In genomic region chr14:100607109-100607508, GRCm38 (mm10) we compare ENCODE assay signal across 12 mouse cellular contexts.
A peak's percentile ranks its signal among the peaks of the same experiment; 100 is the strongest.
DNase-seq lines count a peak whose midpoint lies in the region; ATAC-seq and TF ChIP-seq lines count a peak whose summit lies in the region.
"Had no signal": no experiment of that assay in that cellular context is flagged by ENCODE, and none has a peak within 500 bp of the region (broad histone marks: within the 10 kb centered on the region; RNA-seq: fewer than 3 reads in every experiment).

No protein-coding gene starts in this region.

- no peaks in the 10 kb centered on the region for H3K4me1 ChIP-seq in embryonic facial prominence, embryonic 14.5 days (ENCODE audit: control insufficient read depth, insufficient read depth, low read length)
- no peaks in the 10 kb centered on the region for H3K4me1 ChIP-seq in embryonic facial prominence, embryonic 10.5 days
- H3K4me1 ChIP-seq in limb, embryonic 14.5 days (ENCODE audit: control insufficient read depth, insufficient read depth, low read length) = no peaks in the 10 kb centered on the region
- no peaks in the 10 kb centered on the region for H3K4me1 ChIP-seq in limb, embryonic 10.5 days
- H3K4me1 ChIP-seq: liver, embryonic 12.5 days had no signal

- no peak for ATAC-seq in embryonic facial prominence, embryonic 14.5 days (ENCODE audit: low read depth)
- no peak for ATAC-seq in limb, embryonic 14.5 days (ENCODE audit: low FRiP score, low read depth)
- ATAC-seq: liver, embryonic 12.5 days had no signal

- no peak overlapping the region for H3K4me3 ChIP-seq in embryonic facial prominence, embryonic 14.5 days (ENCODE audit: low read depth, low read length)
- H3K4me3 ChIP-seq in embryonic facial prominence, embryonic 10.5 days = no peak overlapping the region
- no peak overlapping the region for H3K4me3 ChIP-seq in limb, embryonic 14.5 days (replicated peaks; ENCODE audit: low read length)
- no peak overlapping the region for H3K4me3 ChIP-seq in limb, embryonic 10.5 days
- H3K4me3 ChIP-seq: erythroblast, embryonic 14.5 days; heart, embryonic 15.5 days; liver, embryonic 12.5 days had no signal

- H3K27me3 ChIP-seq in embryonic facial prominence, embryonic 14.5 days (replicated peaks; ENCODE audit: control insufficient read depth, insufficient read depth, low read length) = no peaks in the 10 kb centered on the region
- no peaks in the 10 kb centered on the region for H3K27me3 ChIP-seq in embryonic facial prominence, embryonic 10.5 days (replicated peaks; ENCODE audit: low read depth, poor library complexity, severe bottlenecking)
- no peaks in the 10 kb centered on the region for H3K27me3 ChIP-seq in limb, embryonic 14.5 days (ENCODE audit: control insufficient read depth, insufficient read depth, low read length)
- no peaks in the 10 kb centered on the region for H3K27me3 ChIP-seq in limb, embryonic 10.5 days (ENCODE audit: low read depth, poor library complexity, severe bottlenecking)
- H3K27me3 ChIP-seq: heart, embryonic 15.5 days; liver, embryonic 12.5 days had no signal

- H3K9ac ChIP-seq in embryonic facial prominence, embryonic 14.5 days (ENCODE audit: low read depth, low read length) = no peak overlapping the region
- H3K9ac ChIP-seq in limb, embryonic 14.5 days (ENCODE audit: low read depth, low read length, severe bottlenecking) = no peak overlapping the region
- H3K9ac ChIP-seq: heart, embryonic 15.5 days; liver, embryonic 12.5 days had no signal

- H3K36me3 ChIP-seq in embryonic facial prominence, embryonic 14.5 days (ENCODE audit: control insufficient read depth, insufficient read depth, low read length) = no peaks in the 10 kb centered on the region
- no peaks in the 10 kb centered on the region for H3K36me3 ChIP-seq in embryonic facial prominence, embryonic 10.5 days (replicated peaks)
- no peaks in the 10 kb centered on the region for H3K36me3 ChIP-seq in limb, embryonic 14.5 days (ENCODE audit: control insufficient read depth, insufficient read depth, low read length)
- H3K36me3 ChIP-seq in limb, embryonic 10.5 days = no peaks in the 10 kb centered on the region
- H3K36me3 ChIP-seq: heart, embryonic 15.5 days; liver, embryonic 12.5 days had no signal

- H3K9me3 ChIP-seq in embryonic facial prominence, embryonic 14.5 days (ENCODE audit: control insufficient read depth, low read length) = no peaks in the 10 kb centered on the region
- no peaks in the 10 kb centered on the region for H3K9me3 ChIP-seq in embryonic facial prominence, embryonic 10.5 days
- H3K9me3 ChIP-seq in limb, embryonic 14.5 days (ENCODE audit: control insufficient read depth, low read length) = no peaks in the 10 kb centered on the region
- H3K9me3 ChIP-seq in limb, embryonic 10.5 days (replicated peaks) = no peaks in the 10 kb centered on the region
- H3K9me3 ChIP-seq: heart, embryonic 15.5 days; liver, embryonic 12.5 days had no signal

- no peak for TF ChIP-seq POLR2A in limb, embryonic 14.5 days (IDR thresholded peaks at IDR 0.05; ENCODE audit: borderline replicate concordance, extremely low read depth, insufficient read depth, insufficient read length)

- no peak overlapping the region for H3K4me2 ChIP-seq in embryonic facial prominence, embryonic 14.5 days (ENCODE audit: low read depth, low read length)
- H3K4me2 ChIP-seq in limb, embryonic 14.5 days (replicated peaks; ENCODE audit: low read depth, low read length, severe bottlenecking) = no peak overlapping the region
- H3K4me2 ChIP-seq: heart, embryonic 15.5 days; liver, embryonic 12.5 days had no signal

- 75% methylated on average over 4 of the region's 4 CpGs for WGBS in embryonic facial prominence, embryonic 14.5 days
- WGBS in embryonic facial prominence, embryonic 10.5 days = 89% methylated on average over 4 of the region's 4 CpGs
- WGBS in limb, embryonic 14.5 days = 88% methylated on average over 4 of the region's 4 CpGs
- 94% methylated on average over 4 of the region's 4 CpGs for WGBS in limb, embryonic 10.5 days

- DNase-seq in embryonic facial prominence, embryonic 14.5 days (ENCODE audit: low spot score) = peak; percentile 51
- no peak for DNase-seq in embryonic facial prominence, embryonic 10.5 days (ENCODE audit: low spot score)
- peak; percentile 14 for DNase-seq in limb, embryonic 14.5 days (ENCODE audit: low spot score)
- DNase-seq in limb, embryonic 10.5 days (ENCODE audit: low spot score) = no peak
- peak; percentile 7 to 18 for DNase-seq in gastrocnemius, adult 8-10 months (ENCODE audit: low spot score in 2 of 2)
- DNase-seq in lung, postnatal 36 days = peak; percentile 13
- DNase-seq in urinary bladder, postnatal 25 days (ENCODE audit: low spot score) = no peak
- DNase-seq in thymus, postnatal 10 days (ENCODE audit: low spot score in 2 of 2) = no peak
- DNase-seq: cerebellum, adult 11-12 months had no signal

- H3K27ac ChIP-seq in embryonic facial prominence, embryonic 14.5 days (replicated peaks; ENCODE audit: low read depth, low read length) = no peak overlapping the region
- no peak overlapping the region for H3K27ac ChIP-seq in embryonic facial prominence, embryonic 10.5 days (replicated peaks)
- no peak overlapping the region for H3K27ac ChIP-seq in limb, embryonic 14.5 days (replicated peaks; ENCODE audit: low read depth, low read length)
- no peak overlapping the region for H3K27ac ChIP-seq in limb, embryonic 10.5 days
- H3K27ac ChIP-seq: heart, embryonic 15.5 days; liver, embryonic 12.5 days had no signal

Comparison
In these comparisons a context has a peak if more than half of its experiments do, and no peak if none do; other contexts are left out.
1. DNase-seq: peak in embryonic facial prominence, embryonic 14.5 days (single experiment), limb, embryonic 14.5 days (single experiment), gastrocnemius, adult 8-10 months (2 of 2) and lung, postnatal 36 days (single experiment); none in embryonic facial prominence, embryonic 10.5 days (single experiment), limb, embryonic 10.5 days (single experiment), urinary bladder, postnatal 25 days (single experiment) and thymus, postnatal 10 days (0 of 2).